ENCODE assay signal across 9 mouse cellular contexts in the genomic region with DNA sequence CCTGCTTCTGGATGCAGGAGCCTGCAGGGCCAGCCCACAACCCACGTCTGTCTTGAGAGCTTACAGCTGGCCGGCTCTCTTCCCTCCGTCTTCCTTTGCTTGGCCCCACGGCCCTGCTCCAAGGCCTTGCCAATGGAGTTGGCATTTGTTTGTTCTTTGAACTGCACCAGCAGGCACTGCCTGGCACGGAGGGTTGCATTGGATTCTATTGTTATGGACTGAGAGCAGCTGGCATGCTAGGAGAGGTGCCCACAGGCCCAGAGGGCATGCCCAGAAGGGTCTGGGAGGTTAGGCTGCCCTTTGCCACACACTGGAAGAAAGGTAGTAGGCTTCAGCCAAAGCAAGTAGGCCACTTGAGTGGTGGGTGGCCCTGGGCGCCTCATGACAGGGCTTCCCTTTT. TPM values are rescaled to one million over a fixed set of nuclear protein-coding genes. Genes with fewer than 3 reads are reported as not detected.
DNase-seq lines count a peak whose midpoint lies in the region; ATAC-seq and TF ChIP-seq lines count a peak whose summit lies in the region.
"Had no signal": no experiment of that assay in that cellular context is flagged by ENCODE, and none has a peak within 500 bp of the region (broad histone marks: within the 10 kb centered on the region; RNA-seq: fewer than 3 reads in every experiment).

No protein-coding gene starts in this region.

- no peak overlapping the region for H3K4me2 ChIP-seq in lung, embryonic 14.5 days
- no peak overlapping the region for H3K4me2 ChIP-seq in neural tube, embryonic 15.5 days

- H3K4me3 ChIP-seq in lung, embryonic 14.5 days (ENCODE audit: low read depth, low read length) = no peak overlapping the region
- H3K4me3 ChIP-seq in neural tube, embryonic 15.5 days (replicated peaks) = no peak overlapping the region

- H3K9ac ChIP-seq in lung, embryonic 14.5 days = no peak overlapping the region
- no peak overlapping the region; the same call in 1 of the 2 replicates for H3K9ac ChIP-seq in neural tube, embryonic 15.5 days (replicated peaks)

- ATAC-seq in lung, embryonic 14.5 days (ENCODE audit: insufficient read depth) = no peak
- no peak for ATAC-seq in neural tube, embryonic 15.5 days (ENCODE audit: low FRiP score)

- no peaks in the 10 kb centered on the region for H3K9me3 ChIP-seq in lung, embryonic 14.5 days (ENCODE audit: low read depth, low read length)
- H3K9me3 ChIP-seq in neural tube, embryonic 15.5 days (replicated peaks) = no peaks in the 10 kb centered on the region

- H3K4me1 ChIP-seq in lung, embryonic 14.5 days (ENCODE audit: insufficient read depth) = peaks cover 6% of the 10 kb centered on the region; the same call in 1 of the 2 replicates
- H3K4me1 ChIP-seq in neural tube, embryonic 15.5 days = peaks cover 46% of the 10 kb centered on the region

- TF ChIP-seq CTCF in lung, embryonic 14.5 days (IDR thresholded peaks at IDR 0.05; ENCODE audit: low read depth) = no peak
- TF ChIP-seq CTCF in brain, embryonic 14.5 days (IDR thresholded peaks at IDR 0.05; ENCODE audit: borderline replicate concordance, extremely low read depth, insufficient read depth, insufficient read length) = no peak

- no peak for TF ChIP-seq POLR2A in brain, embryonic 14.5 days (IDR thresholded peaks at IDR 0.05; ENCODE audit: borderline replicate concordance, extremely low read depth, insufficient read depth, insufficient read length, poor library complexity, severe bottlenecking)

- WGBS in lung, embryonic 14.5 days = 54% methylated on average over 6 of the region's 6 CpGs
- 47% methylated on average over 6 of the region's 6 CpGs for WGBS in neural tube, embryonic 15.5 days

- H3K27ac ChIP-seq in lung, embryonic 14.5 days (ENCODE audit: low read depth) = no peak overlapping the region
- peak overlapping the region; percentile 64 for H3K27ac ChIP-seq in neural tube, embryonic 15.5 days (replicated peaks)

- DNase-seq in lung, embryonic 14.5 days = peak; percentile 27
- DNase-seq in lung, postnatal 14 days = no peak
- peak; percentile 79 for DNase-seq in brain, embryonic 14.5 days (ENCODE audit: low read depth)
- DNase-seq in fat pad, adult 2 months (ENCODE audit: extremely low read depth, low read depth, low spot score) = peak; percentile 56
- peak; percentile 77 to 89 for DNase-seq in layer of hippocampus, adult 8-10 months (ENCODE audit: low spot score in 2 of 2)
- no peak for DNase-seq in gastrocnemius, adult 8-10 months (ENCODE audit: low spot score in 2 of 2)
- no peak for DNase-seq in urinary bladder, adult 18-20 months (ENCODE audit: low spot score in 2 of 2)

- H3K36me3 ChIP-seq in lung, embryonic 14.5 days (ENCODE audit: insufficient read depth) = peaks cover 33% of the 10 kb centered on the region
- peaks cover 29% of the 10 kb centered on the region for H3K36me3 ChIP-seq in neural tube, embryonic 15.5 days

- 0 out of 2 replicates have a peak, but pooled peaks cover 3% of the 10 kb centered on the region for H3K27me3 ChIP-seq in lung, embryonic 14.5 days (ENCODE audit: insufficient read depth, low read length)
- H3K27me3 ChIP-seq in neural tube, embryonic 15.5 days (replicated peaks) = no peaks in the 10 kb centered on the region

RNA-seq across cellular contexts. Expression of a gene that starts 10.5 kb away (rescaled TPM):
- 25.3 and 32.7 TPM in 2 replicates for polyA plus RNA-seq in lung, embryonic 14.5 days (2014; fragmentation: Nextera tagmentation; extraction: Ambion mirVana)
- polyA plus RNA-seq in brain, embryonic 14.5 days (2012; rRNA removed) = 34.5 and 39.5 TPM in 2 replicates
- 100 to 1,000 TPM; 131 to 151 (median 146) TPM for total RNA-seq in layer of hippocampus, adult 8-10 months (2022)
- 99.0 and 101 TPM in 2 replicates for polyA plus RNA-seq in neural tube, embryonic 15.5 days (2015; fragmentation: Nextera tagmentation; extraction: Ambion mirVana)
- 10 to 100 TPM; 40.0 to 52.7 (median 47.3) TPM for total RNA-seq in gastrocnemius, adult 8-10 months (2022)

RNA-seq across cellular contexts. Expression of a gene that starts 21.0 kb away (rescaled TPM):
- polyA plus RNA-seq in lung, embryonic 14.5 days (2014; fragmentation: Nextera tagmentation; extraction: Ambion mirVana) = 14.3 and 17.5 TPM in 2 replicates
- polyA plus RNA-seq in brain, embryonic 14.5 days (2012; rRNA removed) = 19.7 and 20.4 TPM in 2 replicates
- 10 to 100 TPM; 52.2 to 70.6 (median 55.7) TPM for total RNA-seq in layer of hippocampus, adult 8-10 months (2022)
- 12.5 and 19.5 TPM in 2 replicates for polyA plus RNA-seq in neural tube, embryonic 15.5 days (2015; fragmentation: Nextera tagmentation; extraction: Ambion mirVana)
- 1 to 10 TPM; 5.1 to 6.3 (median 5.5) TPM for total RNA-seq in gastrocnemius, adult 8-10 months (2022)

RNA-seq across cellular contexts. Expression of a gene that starts 55.5 kb away (rescaled TPM):
- polyA plus RNA-seq in lung, embryonic 14.5 days (2014; fragmentation: Nextera tagmentation; extraction: Ambion mirVana) = 43.8 and 51.2 TPM in 2 replicates
- polyA plus RNA-seq in brain, embryonic 14.5 days (2012; rRNA removed) = 78.2 and 82.1 TPM in 2 replicates
- 10 to 100 TPM; 28.0 to 41.5 (median 34.1) TPM for total RNA-seq in layer of hippocampus, adult 8-10 months (2022)
- 26.5 and 32.1 TPM in 2 replicates for polyA plus RNA-seq in neural tube, embryonic 15.5 days (2015; fragmentation: Nextera tagmentation; extraction: Ambion mirVana)
- 1 to 10 TPM; 5.8 to 9.6 (median 9.3) TPM for total RNA-seq in gastrocnemius, adult 8-10 months (2022)

RNA-seq across cellular contexts. Expression of a gene that starts 57.7 kb away (rescaled TPM):
- polyA plus RNA-seq in lung, embryonic 14.5 days (2014; fragmentation: Nextera tagmentation; extraction: Ambion mirVana) = 0.20 TPM in 1 of 2 replicates, not detected in the other
- polyA plus RNA-seq in brain, embryonic 14.5 days (2012; rRNA removed) = 0.90 and 1.3 TPM in 2 replicates
- total RNA-seq in layer of hippocampus, adult 8-10 months (2022) = 1 to 10 TPM in 2 of 4 experiments, under 1 TPM in 2; 0.69 to 3.6 (median 2.2) TPM
- 0.15 and 3.5 TPM in 2 replicates for polyA plus RNA-seq in neural tube, embryonic 15.5 days (2015; fragmentation: Nextera tagmentation; extraction: Ambion mirVana)
- total RNA-seq in gastrocnemius, adult 8-10 months (2022) = under 1 TPM; 0.19 to 0.49 (median 0.31) TPM
- polyA plus RNA-seq: neural tube, embryonic 14.5 days had no signal

Comparison
In these comparisons a context has a peak if more than half of its experiments do, and no peak if none do; other contexts are left out.
1. DNase-seq: peak in lung, embryonic 14.5 days (single experiment), brain, embryonic 14.5 days (single experiment), fat pad, adult 2 months (single experiment) and layer of hippocampus, adult 8-10 months (2 of 2); none in lung, postnatal 14 days (single experiment), gastrocnemius, adult 8-10 months (0 of 2) and urinary bladder, adult 18-20 months (0 of 2).